Mouse (Mus musculus): ENCODE data around the gene Saa1. TPM values are rescaled to one million over a fixed set of nuclear protein-coding genes. Genes with fewer than 3 reads are reported as not detected.

Saa1 gene
- polyA plus RNA-seq, 1 experiment from 2014 or later: 0.12 TPM

DNA sequence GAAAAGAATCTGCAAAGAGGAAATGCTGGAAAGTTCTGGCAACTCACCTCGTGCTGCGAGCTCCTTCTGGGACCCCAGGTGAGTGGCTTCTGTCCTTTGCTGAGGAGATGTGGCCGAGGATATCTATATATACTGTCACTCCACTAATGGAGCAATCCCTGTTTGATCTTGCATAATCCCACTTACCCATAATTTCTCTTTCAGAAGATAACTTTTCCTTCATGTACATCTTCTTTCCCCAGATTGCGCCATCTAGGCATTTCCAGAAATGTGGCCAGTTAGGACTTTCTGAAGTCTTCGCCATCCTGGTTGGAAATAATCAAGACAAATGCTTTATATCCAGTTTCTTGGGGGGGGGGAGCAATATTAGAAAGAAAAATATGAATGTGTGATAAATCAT, 27.2 kb downstream of the Saa1 start, which contains the start of gene Saa3:
Gene Saa3, minus strand, starts transcription at position 101 of the 400 bp plus-strand sequence.
- WGBS: 76% methylated on average over 5 of the region's 5 CpGs
- Histone ChIP-seq H3K9ac (0 out of 2 replicates have a peak within 1 kb of the TSS, but pooled peaks have one; percentile 2), H3K36me3 (no peaks in the 10 kb centered on the region), H3K4me2 (no peak within 1 kb of the TSS), H3K27me3 (peaks cover 22% of the 10 kb centered on the region; the same call in 1 of the 2 replicates), H3K4me3 (no peak within 1 kb of the TSS), H3K9me3 (no peaks in the 10 kb centered on the region), H3K4me1 (peaks cover 36% of the 10 kb centered on the region), H3K27ac (no peak within 1 kb of the TSS)
- ATAC-seq (ENCODE audit: borderline replicate concordance, extremely low read depth, low FRiP score, low TSS enrichment): no peak

DNA sequence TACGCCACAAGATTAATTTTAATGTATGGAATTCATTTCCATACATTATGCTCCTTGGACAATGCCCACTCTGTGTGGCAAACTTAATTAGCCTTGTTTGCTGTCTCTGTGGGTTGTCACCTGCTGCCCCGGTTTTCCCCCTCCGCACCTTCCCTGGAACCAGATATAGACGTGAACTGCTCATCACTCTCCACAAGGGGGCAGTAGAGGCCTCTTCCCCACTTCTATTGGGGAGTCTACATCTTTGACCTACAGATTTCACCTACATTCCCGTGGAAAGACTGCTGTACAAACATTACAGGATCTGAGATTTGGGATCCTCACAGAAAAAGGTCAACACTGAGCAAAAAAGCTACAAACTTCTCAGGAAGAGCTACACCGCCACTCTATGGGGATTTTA, 28.3 kb downstream of the Saa1 start:
- H3K4me1 ChIP-seq: peaks cover 28% of the 10 kb centered on the region
- 27% methylated on average over 6 of the region's 6 CpGs for WGBS
- ATAC-seq (ENCODE audit: borderline replicate concordance, extremely low read depth, low FRiP score, low TSS enrichment): no peak
- H3K9ac ChIP-seq: no peak overlapping the region
- H3K9me3 ChIP-seq: no peaks in the 10 kb centered on the region
- no peak overlapping the region for H3K4me2 ChIP-seq
- no peak overlapping the region for H3K4me3 ChIP-seq
- H3K27me3 ChIP-seq: peaks cover 22% of the 10 kb centered on the region; the same call in 1 of the 2 replicates
- no peaks in the 10 kb centered on the region for H3K36me3 ChIP-seq
- H3K27ac ChIP-seq: no peak overlapping the region

DNA sequence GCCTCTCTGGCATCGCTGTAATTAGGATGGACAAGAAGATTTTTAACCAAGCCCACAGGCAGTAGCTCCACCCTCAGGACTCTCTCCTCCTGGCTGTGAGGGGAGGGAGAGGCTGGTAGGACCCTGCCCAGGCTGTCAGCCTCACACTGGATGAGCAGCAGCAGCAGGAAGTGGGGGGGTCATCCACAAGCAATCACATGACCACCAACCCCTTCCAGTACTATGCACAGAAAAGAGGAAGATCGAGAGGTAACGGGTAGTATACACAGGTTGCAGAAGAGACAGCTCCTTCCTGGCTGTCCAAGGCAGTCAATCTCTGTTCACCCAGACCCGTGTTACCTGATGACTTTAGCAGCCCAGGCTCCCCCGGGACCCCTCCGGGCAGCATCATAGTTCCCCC, 30.5 kb downstream of the Saa1 start:
- H3K9me3 ChIP-seq: no peaks in the 10 kb centered on the region
- no peak for ATAC-seq (ENCODE audit: borderline replicate concordance, extremely low read depth, low FRiP score, low TSS enrichment)
- no peaks in the 10 kb centered on the region for H3K36me3 ChIP-seq
- no peak overlapping the region for H3K9ac ChIP-seq
- H3K27me3 ChIP-seq: peaks cover 6% of the 10 kb centered on the region; the same call in 1 of the 2 replicates
- no peak overlapping the region for H3K27ac ChIP-seq
- peaks cover 21% of the 10 kb centered on the region for H3K4me1 ChIP-seq
- 56% methylated on average over 6 of the region's 6 CpGs for WGBS
- no peak overlapping the region for H3K4me2 ChIP-seq
- no peak overlapping the region for H3K4me3 ChIP-seq

- peak within 1 kb of the TSS; percentile 87 for H3K4me3 ChIP-seq
- peak; percentile 97 for ATAC-seq (ENCODE audit: borderline replicate concordance, extremely low read depth, low FRiP score, low TSS enrichment)
- peak within 1 kb of the TSS; percentile 78 for H3K27ac ChIP-seq
- H3K9ac ChIP-seq: peak within 1 kb of the TSS; percentile 92
- peaks cover 7% of the 10 kb centered on the region; the same call in 1 of the 2 replicates for H3K4me1 ChIP-seq
- H3K27me3 ChIP-seq: peaks cover 6% of the 10 kb centered on the region; the same call in 1 of the 2 replicates
- peak within 1 kb of the TSS; percentile 55 for H3K4me2 ChIP-seq
- under 1% methylated on average over 38 of the region's 38 CpGs for WGBS
- no peaks in the 10 kb centered on the region for H3K9me3 ChIP-seq
- H3K36me3 ChIP-seq: peaks cover 16% of the 10 kb centered on the region
These were observed 32.4 kb downstream of the Saa1 start, which contains the start of gene Saal1 for GRCm38 (mm10) chr7:46710390-46710844. TSS of gene Saal1 (minus strand) at chr7:46710680.

DNA sequence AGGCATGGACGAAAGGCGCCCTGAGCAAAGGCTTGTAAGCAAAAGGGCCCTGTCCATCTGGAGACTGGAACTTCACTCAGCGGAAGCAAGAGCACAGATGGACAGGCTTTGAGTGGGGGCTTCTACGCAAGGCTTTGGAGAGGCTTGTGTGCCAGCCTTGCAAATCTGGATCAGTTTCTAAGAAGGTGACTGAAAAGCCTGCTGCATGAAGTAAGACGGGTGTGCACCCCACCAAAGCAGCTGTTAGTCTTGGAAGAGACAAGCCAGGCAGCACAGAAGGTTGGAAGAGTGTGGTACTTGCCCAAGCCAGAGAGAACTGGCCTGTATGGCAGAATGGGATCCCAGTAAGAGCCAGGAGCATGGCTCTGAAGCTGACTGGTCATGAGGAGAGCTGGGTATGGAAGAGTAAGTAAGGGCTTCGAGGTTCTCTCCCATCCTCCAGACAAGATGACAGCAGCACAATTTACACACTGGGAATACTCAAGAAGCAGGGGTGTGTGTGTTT, 42.2 kb downstream of the Saa1 start:
- no peak for ATAC-seq (ENCODE audit: borderline replicate concordance, extremely low read depth, low FRiP score, low TSS enrichment)
- Histone ChIP-seq H3K4me1 (no peaks in the 10 kb centered on the region), H3K27ac (no peak overlapping the region), H3K4me3 (no peak overlapping the region), H3K4me2 (no peak overlapping the region), H3K27me3 (no peaks in the 10 kb centered on the region), H3K36me3 (peaks cover 86% of the 10 kb centered on the region), H3K9me3 (no peaks in the 10 kb centered on the region), H3K9ac (no peak overlapping the region)
- WGBS: 93% methylated on average over 6 of the region's 6 CpGs

DNA sequence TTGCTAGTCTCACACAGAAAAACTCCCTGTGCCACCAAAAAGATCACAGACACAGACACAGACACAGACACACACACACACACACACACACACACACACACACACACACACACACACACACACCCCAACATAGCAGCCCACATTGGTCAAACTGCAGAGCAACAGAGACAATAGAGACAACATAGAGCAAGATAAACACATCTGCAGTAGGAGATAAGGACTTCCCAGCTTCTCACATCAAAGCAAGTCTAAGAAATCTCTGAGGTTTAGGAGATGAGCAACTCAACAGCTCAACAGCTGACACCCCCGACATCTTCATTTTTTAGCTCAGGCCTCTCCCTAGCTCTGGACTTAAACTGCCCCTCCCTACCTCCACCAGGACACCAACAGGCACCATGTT, 46.0 kb downstream of the Saa1 start:
- no peak overlapping the region for H3K4me3 ChIP-seq
- WGBS: 86% methylated on average over 1 of the region's 1 CpGs
- H3K4me1 ChIP-seq: no peaks in the 10 kb centered on the region
- H3K27me3 ChIP-seq: no peaks in the 10 kb centered on the region
- H3K27ac ChIP-seq: no peak overlapping the region
- H3K4me2 ChIP-seq: no peak overlapping the region
- no peak for ATAC-seq (ENCODE audit: borderline replicate concordance, extremely low read depth, low FRiP score, low TSS enrichment)
- H3K9me3 ChIP-seq: no peaks in the 10 kb centered on the region
- no peak overlapping the region for H3K9ac ChIP-seq
- peaks cover 68% of the 10 kb centered on the region for H3K36me3 ChIP-seq

Other genes starting within 250 kb of the Saa1 start
- 13.3 and 14.4 TPM in 2 replicates for gene Sergef, start 103.2 kb downstream of the Saa1 start, polyA plus RNA-seq (2015; fragmentation: Nextera tagmentation; extraction: Ambion mirVana)
- 0.39 and 0.55 TPM in 2 replicates for gene Tph1, start 70.4 kb downstream of the Saa1 start, polyA plus RNA-seq (2015; fragmentation: Nextera tagmentation; extraction: Ambion mirVana)
- gene Saal1, start 32.3 kb downstream of the Saa1 start, polyA plus RNA-seq (2015; fragmentation: Nextera tagmentation; extraction: Ambion mirVana): 32.2 and 32.9 TPM in 2 replicates
- gene Saa3, start 27.3 kb downstream of the Saa1 start, polyA plus RNA-seq (2015; fragmentation: Nextera tagmentation; extraction: Ambion mirVana): 0.16 and 0.40 TPM in 2 replicates
- gene Saa4, start 10.4 kb downstream of the Saa1 start, polyA plus RNA-seq (2015; fragmentation: Nextera tagmentation; extraction: Ambion mirVana): not detected in 2 replicates
- not detected in 2 replicates for gene Saa2, start 8.8 kb upstream of the Saa1 start, polyA plus RNA-seq (2015; fragmentation: Nextera tagmentation; extraction: Ambion mirVana)
- 19.3 and 21.3 TPM in 2 replicates for gene Hps5, start 53.1 kb upstream of the Saa1 start, polyA plus RNA-seq (2015; fragmentation: Nextera tagmentation; extraction: Ambion mirVana)
- 40.6 and 43.8 TPM in 2 replicates for gene Gtf2h1, start 53.1 kb upstream of the Saa1 start, polyA plus RNA-seq (2015; fragmentation: Nextera tagmentation; extraction: Ambion mirVana)
- 1,840 and 1,954 TPM in 2 replicates for gene Ldha, start 98.5 kb upstream of the Saa1 start, polyA plus RNA-seq (2015; fragmentation: Nextera tagmentation; extraction: Ambion mirVana)
- gene Ldhc, start 118.2 kb upstream of the Saa1 start, polyA plus RNA-seq (2015; fragmentation: Nextera tagmentation; extraction: Ambion mirVana): 0.14 TPM in 1 of 2 replicates, not detected in the other
- gene Tsg101, start 177.0 kb upstream of the Saa1 start, polyA plus RNA-seq (2015; fragmentation: Nextera tagmentation; extraction: Ambion mirVana): 157 and 163 TPM in 2 replicates
- gene Uevld, start 215.5 kb upstream of the Saa1 start, polyA plus RNA-seq (2015; fragmentation: Nextera tagmentation; extraction: Ambion mirVana): 12.1 and 13.1 TPM in 2 replicates
- 0.62 TPM in 1 of 2 replicates, not detected in the other for gene Gm9999, start 240.6 kb upstream of the Saa1 start, polyA plus RNA-seq (2015; fragmentation: Nextera tagmentation; extraction: Ambion mirVana)

Measured in lung, embryonic 15.5 days (tissue).